Mouse (Mus musculus) testis, adult 2 months (tissue): ENCODE data around the gene Sec61b.

Experiments
- CTCF ChIP-seq: fragments of 200-500 bp; IDR thresholded peaks from 2 replicates; pipeline ENCODE4 v1.5.1; 2012; ENCODE audit warnings: low read depth, mild to moderate bottlenecking, inconsistent platforms, low read length, moderate library complexity; ENCODE audit not compliant: control insufficient read depth, insufficient read depth, insufficient replicate concordance
- POLR2A ChIP-seq: fragments of 200-500 bp; IDR thresholded peaks from 2 replicates; pipeline ENCODE4 v1.6.1; 2012; ENCODE audit warnings: low read depth, mild to moderate bottlenecking, inconsistent platforms, low read length, moderate library complexity; ENCODE audit not compliant: control insufficient read depth

- no peak for TF ChIP-seq CTCF
- TF ChIP-seq POLR2A: no peak
Observed at GRCm38 (mm10) chr4:47520076-47520475, 45.6 kb downstream of the Sec61b start.
